Mouse (Mus musculus) erythroblast, embryonic 14.5 days (primary cell): Measurements from ENCODE around the gene Slc37a4. TPM values are rescaled to one million over a fixed set of nuclear protein-coding genes. Genes with fewer than 3 reads are reported as not detected.
A peak's percentile ranks its signal among the peaks of the same experiment; 100 is the strongest.
"Not testable (repeated sequence)": the region's sequence is repeated elsewhere in the genome, so short reads cannot be mapped to it uniquely, and the experiment has no call there.

Experiments used
- H3K27me3 ChIP-seq: 2 replicates; pipeline ENCODE4 v1.6.1; 2012; ENCODE audit warnings: inconsistent platforms; ENCODE audit not compliant: control insufficient read depth
- H3K36me3 ChIP-seq: 2 replicates; pipeline ENCODE4 v1.6.1; 2012; ENCODE audit warnings: mild to moderate bottlenecking, inconsistent platforms; ENCODE audit not compliant: control insufficient read depth
- H3K4me1 ChIP-seq: 2 replicates; pipeline ENCODE4 v1.6.1; 2012; ENCODE audit warnings: inconsistent platforms; ENCODE audit not compliant: control insufficient read depth
- H3K4me3 ChIP-seq: replicated peaks from 2 replicates; pipeline ENCODE3; 2012; ENCODE audit warnings: moderate library complexity, mild to moderate bottlenecking, inconsistent platforms
- H3K9me3 ChIP-seq: 2 replicates; pipeline ENCODE4 v1.6.1; 2012; ENCODE audit warnings: low read length, inconsistent platforms, mixed read lengths; ENCODE audit not compliant: control insufficient read depth
- GATA1 ChIP-seq: IDR thresholded peaks from 2 replicates; pipeline ENCODE4 v1.6.1; 2012; ENCODE audit warnings: low read length, inconsistent platforms, mixed read lengths
- TAL1 ChIP-seq: IDR thresholded peaks from 3 replicates; pipeline ENCODE4 v1.6.1; 2012; ENCODE audit warnings: low read length, inconsistent platforms, mixed read lengths
- polyA plus RNA-seq: library from polyadenylated mRNA; stranded (reverse); fragments of >175 nt; gene quantifications from 2 replicates; pipeline ENCODE4 v1.2.3, GENCODE M21; 2012

Gene Slc37a4
- polyA plus RNA-seq, 1 experiment: 0.31 TPM

- no peak overlapping the region for H3K4me3 ChIP-seq
- no peak for TF ChIP-seq TAL1
- no peak for TF ChIP-seq GATA1
- no peaks in the 10 kb centered on the region for H3K9me3 ChIP-seq
- H3K36me3 ChIP-seq: peaks cover 6% of the 10 kb centered on the region
- H3K4me1 ChIP-seq: peaks cover 23% of the 10 kb centered on the region
- H3K27me3 ChIP-seq: no peaks in the 10 kb centered on the region
Observed at GRCm38 (mm10) chr9:44364480-44364879, 32.2 kb upstream of the Slc37a4 start.

- H3K4me3 ChIP-seq: no peak overlapping the region
Observed at GRCm38 (mm10) chr9:44373386-44373785, 23.3 kb upstream of the Slc37a4 start.

GRCm38 (mm10) chr9:44376141-44376540 is 20.5 kb upstream of the Slc37a4 start:
- peaks cover 41% of the 10 kb centered on the region for H3K4me1 ChIP-seq
- H3K4me3 ChIP-seq: no peak overlapping the region
- TF ChIP-seq GATA1: no peak
- TF ChIP-seq TAL1: no peak

More at GRCm38 (mm10) chr9:44373386-44373785, 23.3 kb upstream of the Slc37a4 start:
- Histone ChIP-seq H3K9me3 (no peaks in the 10 kb centered on the region), H3K36me3 (no peaks in the 10 kb centered on the region), H3K27me3 (no peaks in the 10 kb centered on the region), H3K4me1 (peaks cover 19% of the 10 kb centered on the region)
- TF ChIP-seq TAL1 (no peak), GATA1 (no peak)

GRCm38 (mm10) chr9:44377335-44377734 is 19.3 kb upstream of the Slc37a4 start:
- peaks cover 21% of the 10 kb centered on the region for H3K36me3 ChIP-seq
- not testable (repeated sequence) for H3K9me3 ChIP-seq, H3K27me3 ChIP-seq, H3K4me3 ChIP-seq
- H3K4me1 ChIP-seq: peaks cover 46% of the 10 kb centered on the region

More at GRCm38 (mm10) chr9:44376141-44376540, 20.5 kb upstream of the Slc37a4 start:
- H3K36me3 ChIP-seq: peaks cover 9% of the 10 kb centered on the region
- no peaks in the 10 kb centered on the region for H3K27me3 ChIP-seq
- H3K9me3 ChIP-seq: no peaks in the 10 kb centered on the region

- Histone ChIP-seq H3K9me3 (no peaks in the 10 kb centered on the region), H3K27me3 (no peaks in the 10 kb centered on the region), H3K4me1 (peaks cover 46% of the 10 kb centered on the region), H3K4me3 (peak overlapping the region; percentile 79), H3K36me3 (peaks cover 30% of the 10 kb centered on the region)
- TF ChIP-seq TAL1 (no peak), GATA1 (no peak)
Observed at GRCm38 (mm10) chr9:44378153-44378730, 18.4 kb upstream of the Slc37a4 start.

- TF ChIP-seq TAL1: no peak
- TF ChIP-seq GATA1: peak; percentile 78
- no peaks in the 10 kb centered on the region for H3K9me3 ChIP-seq
- H3K27me3 ChIP-seq: no peaks in the 10 kb centered on the region
- peaks cover 40% of the 10 kb centered on the region for H3K36me3 ChIP-seq
- H3K4me1 ChIP-seq: peaks cover 38% of the 10 kb centered on the region
- peak within 1 kb of the TSS; percentile 79 for H3K4me3 ChIP-seq
Observed at GRCm38 (mm10) chr9:44379054-44379834, 17.4 kb upstream of the Slc37a4 start, which contains the start of gene Hyou1. Hyou1 (plus strand) TSS chr9:44379490.

- TF ChIP-seq GATA1 (no peak), TAL1 (no peak)
- Histone ChIP-seq H3K36me3 (peaks cover 46% of the 10 kb centered on the region), H3K4me3 (peak overlapping the region; percentile 79), H3K4me1 (peaks cover 38% of the 10 kb centered on the region), H3K27me3 (no peaks in the 10 kb centered on the region), H3K9me3 (no peaks in the 10 kb centered on the region)
Observed at GRCm38 (mm10) chr9:44379862-44380261, 16.8 kb upstream of the Slc37a4 start.

GRCm38 (mm10) chr9:44384596-44384995 is 12.1 kb upstream of the Slc37a4 start:
- H3K36me3 ChIP-seq: peaks cover 94% of the 10 kb centered on the region
- H3K27me3 ChIP-seq: no peaks in the 10 kb centered on the region
- no peaks in the 10 kb centered on the region for H3K9me3 ChIP-seq
- no peak overlapping the region for H3K4me3 ChIP-seq
- H3K4me1 ChIP-seq: peaks cover 23% of the 10 kb centered on the region
- no peak for TF ChIP-seq GATA1
- no peak for TF ChIP-seq TAL1

- no peaks in the 10 kb centered on the region for H3K9me3 ChIP-seq
- TF ChIP-seq TAL1 (no peak), GATA1 (no peak)
- H3K36me3 ChIP-seq: peaks cover 97% of the 10 kb centered on the region
Observed at GRCm38 (mm10) chr9:44387221-44387620, 9.4 kb upstream of the Slc37a4 start.

More at GRCm38 (mm10) chr9:44387221-44387620, 9.4 kb upstream of the Slc37a4 start:
- Histone ChIP-seq H3K4me1 (peaks cover 9% of the 10 kb centered on the region), H3K27me3 (no peaks in the 10 kb centered on the region), H3K4me3 (no peak overlapping the region)
